Mouse (Mus musculus) midbrain, embryonic 10.5 days (tissue): ENCODE results near the gene Yipf2. TPM values are rescaled to one million over a fixed set of nuclear protein-coding genes. Genes with fewer than 3 reads are reported as not detected.

Experiments used
- DNase-seq: peaks from one replicate; pipeline ENCODE4 v3.0.0-alpha.2; 2017; ENCODE audit warnings: low spot score
- H3K27ac ChIP-seq: fragments of 300-500 bp; sonication (generic); replicated peaks from 2 replicates; pipeline ENCODE4 v1.5.1; 2016; ENCODE audit warnings: mild to moderate bottlenecking
- H3K27me3 ChIP-seq: fragments of 300-500 bp; sonication (generic); 2 replicates; pipeline ENCODE4 v1.6.1; 2016; ENCODE audit warnings: low read depth, mild to moderate bottlenecking; ENCODE audit not compliant: poor library complexity, severe bottlenecking
- H3K36me3 ChIP-seq: fragments of 300-500 bp; sonication (generic); 2 replicates; pipeline ENCODE4 v1.6.1; 2016; ENCODE audit warnings: mild to moderate bottlenecking, moderate library complexity
- H3K4me1 ChIP-seq: fragments of 300-500 bp; sonication (generic); 2 replicates; pipeline ENCODE4 v1.6.1; 2016
- H3K4me3 ChIP-seq: fragments of 300-500 bp; sonication (generic); 2 replicates; pipeline ENCODE4 v1.5.1; 2016; ENCODE audit warnings: mild to moderate bottlenecking, moderate library complexity
- H3K9me3 ChIP-seq: fragments of 300-500 bp; sonication (generic); replicated peaks from 2 replicates; pipeline ENCODE4 v1.6.1; 2016; ENCODE audit warnings: mild to moderate bottlenecking
- WGBS: fragments of 180-500 bp; shearing (Covaris S2); methylation state at CpG from one replicate; pipeline ENCODE4 v1.1.7; 2016; 5-methylcytosine and 5-hydroxymethylcytosine counted together
- polyA plus RNA-seq: library from polyadenylated mRNA; unstranded; fragments of >200 nt; fragmentation: Nextera tagmentation; extraction: Ambion mirVana; gene quantifications from 2 replicates; pipeline ENCODE4 v1.2.1, GENCODE M21; 2016

The Yipf2 gene
- polyA plus RNA-seq, 1 experiment from 2014 or later: 20.4 TPM

DNA sequence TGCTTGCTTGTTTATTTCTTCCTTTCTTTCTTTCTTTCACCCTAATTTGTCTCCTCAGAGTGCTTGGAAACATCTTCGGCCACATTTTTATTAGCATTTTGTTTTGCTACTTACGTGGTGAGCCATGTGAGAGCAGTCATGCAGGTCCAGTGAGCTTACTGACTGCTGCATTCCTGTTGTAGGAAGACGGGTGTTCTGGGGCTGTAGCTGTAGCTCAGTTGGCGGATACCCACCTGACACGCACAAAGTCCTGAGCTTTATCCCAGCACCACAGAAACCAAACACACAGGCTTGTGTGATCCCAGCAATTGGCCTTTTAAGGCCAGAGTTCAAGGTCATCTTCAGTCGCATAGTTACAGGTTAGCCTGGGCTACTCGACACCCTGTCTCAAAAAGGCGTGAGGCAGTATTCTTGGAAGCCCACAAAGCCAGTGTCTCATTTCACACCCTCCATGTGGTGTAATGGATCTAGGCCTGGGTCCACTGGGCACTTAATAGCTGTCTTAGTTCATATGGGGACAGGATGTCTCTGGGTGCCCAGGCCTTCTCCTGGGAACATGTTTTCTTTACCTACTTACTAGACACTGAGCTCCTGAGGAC, 23.9 kb downstream of the Yipf2 start:
- WGBS: 95% methylated on average over 8 of the region's 8 CpGs
- DNase-seq: no peak
- peaks cover 59% of the 10 kb centered on the region for H3K36me3 ChIP-seq

DNA sequence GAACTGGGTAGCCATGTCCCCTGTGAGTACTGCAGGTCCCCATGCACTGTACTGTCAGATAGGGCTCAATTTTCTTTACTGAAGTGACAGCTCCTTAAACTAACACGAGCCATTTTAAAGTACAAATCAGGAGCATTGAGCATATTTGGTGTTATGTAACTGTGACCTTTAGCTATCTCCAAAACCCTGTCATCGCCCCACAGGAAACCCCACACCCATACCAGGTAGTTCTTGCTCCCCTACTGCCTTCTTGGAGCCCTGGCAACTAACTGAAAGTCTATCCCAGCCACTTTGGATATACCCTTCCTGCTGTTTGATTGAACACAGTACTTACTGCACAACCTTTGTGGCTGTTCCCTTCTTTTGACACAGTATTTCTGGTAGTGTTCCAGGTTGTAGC, 25.6 kb downstream of the Yipf2 start:
- H3K27me3 ChIP-seq: no peaks in the 10 kb centered on the region
- no peaks in the 10 kb centered on the region for H3K9me3 ChIP-seq
- DNase-seq: no peak
- no peak overlapping the region for H3K4me3 ChIP-seq
- WGBS: 93% methylated on average over 2 of the region's 2 CpGs
- peaks cover 50% of the 10 kb centered on the region for H3K36me3 ChIP-seq
- H3K4me1 ChIP-seq: no peaks in the 10 kb centered on the region
- no peak overlapping the region for H3K27ac ChIP-seq

More for the DNA sequence above, 23.9 kb downstream of the Yipf2 start:
- Histone ChIP-seq H3K4me1 (no peaks in the 10 kb centered on the region), H3K27me3 (no peaks in the 10 kb centered on the region), H3K27ac (no peak overlapping the region), H3K9me3 (no peaks in the 10 kb centered on the region), H3K4me3 (no peak overlapping the region)

DNA sequence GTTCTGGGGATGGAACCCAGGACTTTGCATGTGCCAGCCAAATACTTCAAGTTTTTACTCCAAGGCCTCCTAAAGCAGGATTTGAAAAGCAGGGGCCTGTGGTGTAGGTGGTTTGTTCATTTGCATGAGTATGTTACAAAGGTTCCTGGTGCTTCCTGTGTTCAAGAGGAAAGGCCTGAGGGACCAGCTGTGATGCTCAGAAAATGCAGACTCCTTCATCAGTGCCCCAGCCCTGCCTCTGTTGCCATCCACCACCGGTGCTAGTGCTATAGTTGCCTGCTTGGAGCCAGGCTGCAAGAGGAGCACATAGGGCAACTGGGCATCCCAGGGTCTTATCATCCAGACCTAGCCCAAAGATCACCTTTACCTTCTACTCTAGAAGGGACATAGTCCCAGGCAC, 26.1 kb downstream of the Yipf2 start:
- H3K4me3 ChIP-seq: no peak overlapping the region
- no peak for DNase-seq
- no peaks in the 10 kb centered on the region for H3K27me3 ChIP-seq
- no peak overlapping the region for H3K27ac ChIP-seq
- H3K4me1 ChIP-seq: no peaks in the 10 kb centered on the region
- H3K36me3 ChIP-seq: peaks cover 50% of the 10 kb centered on the region
- H3K9me3 ChIP-seq: no peaks in the 10 kb centered on the region
- 91% methylated on average over 1 of the region's 1 CpGs for WGBS

DNA sequence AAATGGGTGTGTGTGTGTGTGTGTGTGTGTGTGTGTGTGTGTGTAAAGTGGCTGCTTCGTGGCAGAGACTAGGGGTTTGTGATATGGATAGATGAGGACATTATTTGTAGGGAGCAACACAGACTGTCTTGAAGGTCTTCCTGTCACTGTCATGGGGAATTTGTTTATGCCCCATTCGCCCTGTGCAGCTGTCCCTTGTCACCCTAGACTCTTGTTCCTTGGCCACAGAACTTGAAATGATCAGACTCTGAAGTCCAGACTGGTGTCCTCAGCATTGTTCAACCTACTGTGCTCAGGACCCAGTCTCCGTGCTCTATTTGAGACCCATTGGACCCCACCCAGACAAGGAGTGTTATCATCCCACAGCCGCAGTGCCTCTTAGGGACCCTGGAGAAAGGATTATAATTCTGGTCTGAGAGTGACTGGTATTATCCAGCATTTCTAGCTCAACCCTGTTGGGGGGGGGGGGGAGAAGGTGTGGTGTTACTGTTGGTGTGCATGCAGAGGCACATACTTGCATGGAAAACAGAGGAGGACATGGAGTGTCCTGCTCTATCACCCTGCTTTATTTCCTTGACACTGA, 27.5 kb downstream of the Yipf2 start:
- no peak overlapping the region for H3K4me3 ChIP-seq
- no peak overlapping the region for H3K27ac ChIP-seq
- 88% methylated on average over 4 of the region's 4 CpGs for WGBS
- no peak for DNase-seq
- no peaks in the 10 kb centered on the region for H3K9me3 ChIP-seq
- no peaks in the 10 kb centered on the region for H3K4me1 ChIP-seq
- H3K36me3 ChIP-seq: peaks cover 48% of the 10 kb centered on the region
- no peaks in the 10 kb centered on the region for H3K27me3 ChIP-seq

DNA sequence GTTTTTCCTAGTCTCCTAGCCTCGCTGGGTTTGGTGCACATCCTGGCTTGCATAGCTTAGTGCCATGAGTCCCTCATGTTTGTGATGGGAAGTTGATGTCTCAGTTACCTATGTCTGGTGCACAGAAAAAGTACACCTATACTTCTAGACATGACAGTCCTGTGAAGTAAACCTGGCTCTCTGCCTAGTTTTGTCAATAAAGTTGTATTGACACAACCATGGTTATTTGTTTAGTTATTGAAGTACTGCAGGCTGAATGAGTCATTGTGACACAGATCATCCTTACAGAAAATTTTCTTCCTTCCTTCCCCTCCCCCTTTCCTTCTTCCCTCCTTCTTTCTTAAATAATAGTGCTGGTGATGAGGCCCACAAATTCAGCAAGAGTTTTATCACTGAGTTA, 28.2 kb downstream of the Yipf2 start:
- peaks cover 46% of the 10 kb centered on the region for H3K36me3 ChIP-seq
- 87% methylated on average over 1 of the region's 1 CpGs for WGBS
- H3K4me1 ChIP-seq: no peaks in the 10 kb centered on the region
- no peak overlapping the region for H3K27ac ChIP-seq
- DNase-seq: no peak
- no peaks in the 10 kb centered on the region for H3K9me3 ChIP-seq
- H3K27me3 ChIP-seq: no peaks in the 10 kb centered on the region
- H3K4me3 ChIP-seq: no peak overlapping the region

DNA sequence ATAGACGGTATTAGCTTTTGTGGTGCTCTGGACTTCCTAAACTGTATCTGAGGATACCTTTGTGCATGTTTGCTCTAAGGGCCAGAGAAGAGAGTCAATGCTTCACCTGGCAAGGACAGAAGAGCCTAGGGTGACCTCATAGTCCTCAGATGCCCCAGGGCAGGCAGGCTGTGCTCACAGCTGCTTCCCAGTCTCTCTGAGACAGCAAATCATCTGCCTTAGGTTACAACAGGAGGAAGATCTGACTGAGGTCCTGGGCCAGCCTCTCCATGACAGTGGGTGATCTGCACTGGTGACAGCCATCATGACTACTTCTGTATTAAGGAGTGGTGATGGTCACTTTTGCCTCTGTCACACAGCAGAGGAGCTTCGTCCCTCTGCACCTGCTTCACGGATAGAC, 33.5 kb downstream of the Yipf2 start:
- H3K36me3 ChIP-seq: peaks cover 76% of the 10 kb centered on the region
- no peaks in the 10 kb centered on the region for H3K9me3 ChIP-seq
- H3K4me1 ChIP-seq: peaks cover 9% of the 10 kb centered on the region
- H3K4me3 ChIP-seq: no peak overlapping the region
- 96% methylated on average over 3 of the region's 3 CpGs for WGBS
- no peaks in the 10 kb centered on the region for H3K27me3 ChIP-seq
- no peak for DNase-seq
- H3K27ac ChIP-seq: no peak overlapping the region

DNA sequence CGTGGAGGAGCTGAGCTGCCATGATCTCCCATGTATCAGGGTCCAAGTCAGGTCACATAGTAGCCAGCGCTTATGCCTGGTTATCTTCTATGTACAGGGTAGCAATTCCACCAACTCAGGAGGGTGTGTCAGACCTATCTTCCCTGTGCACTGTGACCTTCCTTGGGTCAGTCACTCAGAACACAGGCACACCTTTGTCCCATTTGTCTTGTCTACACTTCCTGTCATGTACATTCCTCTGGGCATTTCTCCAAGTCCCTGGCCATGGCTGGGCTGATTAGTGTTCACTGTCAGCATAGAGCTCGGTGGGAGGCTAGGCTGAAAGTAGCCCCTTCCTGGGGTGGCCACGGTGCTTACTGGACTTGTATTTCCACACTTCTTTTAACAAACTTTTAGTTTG, 34.3 kb downstream of the Yipf2 start:
- no peak for DNase-seq
- Histone ChIP-seq H3K36me3 (peaks cover 83% of the 10 kb centered on the region), H3K4me1 (peaks cover 9% of the 10 kb centered on the region), H3K27me3 (no peaks in the 10 kb centered on the region), H3K27ac (no peak overlapping the region), H3K4me3 (no peak overlapping the region), H3K9me3 (no peaks in the 10 kb centered on the region)
- WGBS: 93% methylated on average over 4 of the region's 4 CpGs

DNA sequence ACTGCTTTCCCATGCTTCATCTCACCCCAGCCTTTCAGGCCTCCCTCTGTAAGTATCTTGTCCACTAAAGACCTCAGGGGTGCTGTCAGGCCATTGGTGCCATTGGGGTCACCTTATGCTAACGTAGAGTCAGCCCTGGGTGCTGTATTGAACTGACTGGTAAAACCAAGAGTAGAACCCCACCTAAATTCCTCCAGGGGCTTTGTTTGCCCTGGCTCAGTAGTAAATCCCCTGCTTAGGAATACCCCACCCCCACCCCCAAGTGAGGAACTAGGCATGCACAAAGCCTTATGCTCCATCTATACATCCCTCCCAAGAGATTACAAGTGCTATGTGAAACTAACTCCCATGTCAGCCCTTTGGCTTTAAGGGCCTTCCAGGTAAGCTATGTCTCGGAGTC, 35.1 kb downstream of the Yipf2 start:
- Histone ChIP-seq H3K4me1 (peaks cover 9% of the 10 kb centered on the region), H3K4me3 (no peak overlapping the region), H3K27ac (peak overlapping the region; percentile 49; the same call in 1 of the 2 replicates), H3K36me3 (peaks cover 86% of the 10 kb centered on the region), H3K27me3 (no peaks in the 10 kb centered on the region), H3K9me3 (no peaks in the 10 kb centered on the region)
- no peak for DNase-seq
- 90% methylated on average over 2 of the region's 2 CpGs for WGBS

DNA sequence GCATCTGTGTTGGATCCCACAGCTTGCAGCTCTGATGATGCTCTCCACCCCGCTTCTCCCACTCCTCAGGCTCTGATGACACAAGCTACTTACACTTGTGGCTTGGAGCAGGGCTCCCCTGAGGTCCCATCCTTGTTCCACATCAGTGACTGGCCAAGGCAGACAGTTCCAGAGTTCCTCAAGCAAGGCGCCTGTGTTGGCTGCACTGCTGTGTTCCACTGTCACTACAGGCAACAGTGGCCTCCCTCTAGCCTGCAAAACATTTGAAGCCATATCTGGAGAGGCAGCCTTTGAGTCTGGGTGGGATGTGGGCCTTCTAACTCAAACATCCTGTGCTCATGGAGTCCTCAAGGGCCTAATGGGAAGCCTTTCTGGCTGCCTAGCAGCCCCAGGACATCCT, 35.6 kb downstream of the Yipf2 start:
- DNase-seq: no peak
- no peaks in the 10 kb centered on the region for H3K27me3 ChIP-seq
- 92% methylated on average over 2 of the region's 2 CpGs for WGBS
- H3K27ac ChIP-seq: 0 out of 2 replicates have a peak overlapping the region, but pooled peaks have one; percentile 49
- H3K4me3 ChIP-seq: no peak overlapping the region
- H3K9me3 ChIP-seq: no peaks in the 10 kb centered on the region
- H3K36me3 ChIP-seq: peaks cover 85% of the 10 kb centered on the region
- H3K4me1 ChIP-seq: peaks cover 9% of the 10 kb centered on the region

DNA sequence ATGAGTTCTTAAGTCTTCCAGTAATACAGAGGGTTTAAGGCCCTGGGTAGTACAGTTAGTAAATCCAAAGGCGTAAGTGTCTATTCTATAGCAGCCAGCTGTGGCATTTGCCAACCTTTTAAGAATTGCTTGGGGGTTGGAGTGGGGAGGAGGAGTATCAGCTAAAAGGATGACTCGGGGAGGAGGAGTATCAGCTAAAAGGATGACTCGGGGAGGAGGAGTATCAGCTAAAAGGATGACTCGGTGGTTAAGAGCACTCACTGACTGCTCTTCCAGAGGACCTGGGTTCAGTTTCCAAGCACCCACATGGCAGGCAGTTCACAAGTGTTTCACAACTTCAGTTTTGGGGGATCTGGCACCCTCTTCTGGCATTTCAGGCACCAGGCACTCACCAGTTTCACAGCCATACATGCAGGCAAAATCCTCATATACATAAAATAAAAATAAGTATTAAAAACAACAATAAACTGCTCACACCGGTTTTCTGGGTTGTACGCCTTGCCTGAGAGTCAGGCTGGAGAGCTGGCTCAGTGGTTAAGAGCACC, 37.4 kb downstream of the Yipf2 start:
- H3K4me1 ChIP-seq: peaks cover 9% of the 10 kb centered on the region
- H3K27me3 ChIP-seq: no peaks in the 10 kb centered on the region
- 86% methylated on average over 6 of the region's 6 CpGs for WGBS
- peaks cover 85% of the 10 kb centered on the region for H3K36me3 ChIP-seq
- no peak for DNase-seq
- no peak overlapping the region for H3K27ac ChIP-seq
- no peak overlapping the region for H3K4me3 ChIP-seq
- H3K9me3 ChIP-seq: no peaks in the 10 kb centered on the region

DNA sequence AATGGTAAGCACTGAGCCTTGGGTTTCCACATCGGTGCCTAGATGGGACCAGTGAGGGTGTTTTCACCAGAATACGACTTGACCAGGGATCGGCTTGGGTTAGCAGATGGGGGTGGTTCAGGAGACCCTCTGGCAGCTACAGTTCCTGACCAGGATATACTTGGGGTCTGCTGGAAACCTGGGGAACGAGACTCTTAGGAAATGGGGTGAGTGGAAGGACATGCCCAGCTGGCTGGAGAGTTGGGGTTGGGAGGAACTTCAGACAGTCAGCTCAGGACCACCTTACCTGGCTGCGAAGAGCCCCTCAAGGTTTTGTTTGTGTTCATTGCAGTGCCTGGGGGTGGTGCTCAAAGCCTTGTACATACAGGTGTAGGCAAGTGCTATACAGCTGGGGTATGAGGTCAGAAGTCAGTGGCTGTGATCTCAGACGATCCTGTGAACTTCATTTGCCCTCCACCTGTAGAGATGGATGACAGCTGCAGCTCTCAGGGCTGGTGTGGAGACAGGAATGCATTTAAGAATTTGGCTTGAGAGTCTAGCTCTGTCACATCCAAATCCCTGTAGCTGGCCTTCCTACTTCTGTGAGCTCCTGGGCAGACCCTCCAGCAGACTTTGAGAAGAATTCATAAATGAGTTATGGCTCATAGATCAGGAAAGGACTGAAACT, 38.9 kb downstream of the Yipf2 start:
- H3K27me3 ChIP-seq: no peaks in the 10 kb centered on the region
- H3K9me3 ChIP-seq: no peaks in the 10 kb centered on the region
- no peak for DNase-seq
- peaks cover 85% of the 10 kb centered on the region for H3K36me3 ChIP-seq
- peaks cover 15% of the 10 kb centered on the region for H3K4me1 ChIP-seq
- no peak overlapping the region for H3K4me3 ChIP-seq
- WGBS: 93% methylated on average over 6 of the region's 6 CpGs
- H3K27ac ChIP-seq: no peak overlapping the region

DNA sequence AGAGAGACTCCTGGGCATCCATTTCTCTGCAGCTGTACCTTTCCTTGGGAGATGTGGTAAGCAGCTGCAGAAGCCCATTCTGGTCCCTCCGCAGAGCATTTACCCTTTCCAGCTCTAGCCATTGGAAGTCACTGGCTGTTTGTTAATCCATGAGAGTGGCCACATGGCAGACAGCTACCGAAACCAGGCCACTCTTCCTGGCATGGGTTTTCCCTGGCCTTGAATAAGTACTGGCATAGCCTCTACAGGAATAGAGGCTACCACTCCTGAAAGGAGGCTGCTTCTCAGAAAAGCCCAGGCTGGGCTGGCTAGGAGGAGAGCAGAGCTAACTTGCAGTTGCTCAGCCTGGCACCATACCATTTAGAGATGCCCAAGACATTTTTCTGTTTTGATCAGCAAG, 41.6 kb downstream of the Yipf2 start:
- no peak for DNase-seq
- H3K36me3 ChIP-seq: peaks cover 63% of the 10 kb centered on the region
- H3K27ac ChIP-seq: no peak overlapping the region
- H3K9me3 ChIP-seq: no peaks in the 10 kb centered on the region
- H3K4me1 ChIP-seq: peaks cover 16% of the 10 kb centered on the region
- WGBS: 94% methylated on average over 2 of the region's 2 CpGs
- no peak overlapping the region for H3K4me3 ChIP-seq
- H3K27me3 ChIP-seq: no peaks in the 10 kb centered on the region
